Mouse (Mus musculus): Measurements from ENCODE around the gene Plxna1. TPM values are rescaled to one million over a fixed set of nuclear protein-coding genes. Genes with fewer than 3 reads are reported as not detected.

Gene Plxna1
- 1.8 and 2.5 TPM in 2 replicates for polyA plus RNA-seq (2015; fragmentation: Nextera tagmentation; extraction: Ambion mirVana)

DNA sequence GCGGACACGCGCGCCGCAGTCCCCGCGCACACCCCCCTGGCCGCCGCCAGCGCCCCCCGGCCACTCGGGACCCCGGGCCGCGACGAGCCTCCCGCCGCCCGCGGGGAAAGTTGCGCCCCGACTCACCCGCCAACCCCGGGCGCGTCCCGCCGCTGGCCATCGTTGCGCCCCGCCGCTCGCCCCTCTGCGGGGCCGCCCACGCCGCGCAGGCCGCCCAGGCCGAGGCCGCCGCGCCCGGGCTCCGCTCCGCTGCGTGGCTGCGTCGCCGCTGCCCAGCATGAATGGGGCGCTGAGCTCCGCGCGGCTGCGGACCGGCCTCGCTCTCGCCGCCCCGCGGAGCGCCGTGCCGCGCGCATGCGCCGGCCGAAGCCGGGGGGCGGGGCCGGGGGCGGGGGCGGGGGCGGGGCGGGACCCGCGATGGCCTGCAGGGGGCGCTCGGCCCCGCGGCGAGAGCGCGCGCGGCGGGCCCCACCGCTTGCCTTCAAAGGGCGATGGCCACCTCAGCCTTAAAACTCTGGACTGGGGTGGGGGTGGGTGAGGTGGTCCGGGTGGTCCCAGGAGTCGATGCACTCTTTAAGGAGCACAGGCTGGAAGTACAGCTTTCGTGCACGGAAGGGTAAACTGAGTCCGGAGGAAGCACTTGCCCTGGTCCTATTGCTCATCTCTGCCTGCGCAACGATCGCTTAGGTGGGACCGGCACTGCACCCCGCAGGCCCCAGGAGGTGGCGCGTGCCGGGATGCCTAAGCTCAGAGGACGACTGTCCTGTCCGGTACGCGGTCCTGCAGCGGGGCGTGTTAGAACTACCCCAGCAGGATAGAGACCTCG lies at the start of gene Plxna1:
Plxna1 (minus strand) TSS at position 340 of the 826 bp plus-strand sequence.
- Histone ChIP-seq H3K4me3 (replicated peaks) (peak within 1 kb of the TSS; percentile 73), H3K36me3 (no peaks in the 10 kb centered on the region), H3K9me3 (replicated peaks) (no peaks in the 10 kb centered on the region), H3K27me3 (peaks cover 42% of the 10 kb centered on the region), H3K27ac (no peak within 1 kb of the TSS), H3K4me1 (replicated peaks) (peaks cover 41% of the 10 kb centered on the region), H3K4me2 (peak within 1 kb of the TSS; percentile 92), H3K9ac (peak within 1 kb of the TSS; percentile 80)
- DNase-seq: peak; percentile 18
- 1% methylated on average over 79 of the region's 110 CpGs for WGBS (ENCODE audit: insufficient replicate concordance)
- peak; percentile 67 for ATAC-seq (ENCODE audit: low read depth)

DNA sequence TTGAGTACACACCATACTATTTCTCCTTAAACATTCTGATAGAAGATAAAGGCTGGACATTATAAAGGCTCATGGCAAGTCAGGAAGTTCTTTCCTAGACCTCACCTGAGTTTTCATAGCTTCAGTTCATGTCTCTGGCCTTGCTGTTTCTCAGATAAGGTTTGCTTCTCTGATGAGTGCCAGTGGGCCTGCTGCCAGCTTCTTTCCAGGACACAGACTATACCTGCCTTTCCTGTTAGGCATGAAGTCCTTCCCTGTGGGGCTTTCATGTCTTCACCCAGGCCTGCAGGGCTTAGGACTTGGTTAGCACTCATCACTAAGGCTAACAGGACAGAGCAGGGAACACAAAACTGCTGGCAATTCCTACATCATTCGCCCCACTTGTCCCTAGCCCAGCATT lies 46.6 kb upstream of the Plxna1 start:
- Histone ChIP-seq H3K27ac (no peak overlapping the region), H3K27me3 (no peaks in the 10 kb centered on the region), H3K36me3 (no peaks in the 10 kb centered on the region), H3K9me3 (replicated peaks) (no peaks in the 10 kb centered on the region), H3K9ac (no peak overlapping the region), H3K4me2 (no peak overlapping the region), H3K4me3 (replicated peaks) (no peak overlapping the region), H3K4me1 (replicated peaks) (peaks cover 17% of the 10 kb centered on the region)
- 64% methylated on average over 1 of the region's 1 CpGs for WGBS (ENCODE audit: insufficient replicate concordance)
- ATAC-seq (ENCODE audit: low read depth) (no peak), DNase-seq (no peak)

DNA sequence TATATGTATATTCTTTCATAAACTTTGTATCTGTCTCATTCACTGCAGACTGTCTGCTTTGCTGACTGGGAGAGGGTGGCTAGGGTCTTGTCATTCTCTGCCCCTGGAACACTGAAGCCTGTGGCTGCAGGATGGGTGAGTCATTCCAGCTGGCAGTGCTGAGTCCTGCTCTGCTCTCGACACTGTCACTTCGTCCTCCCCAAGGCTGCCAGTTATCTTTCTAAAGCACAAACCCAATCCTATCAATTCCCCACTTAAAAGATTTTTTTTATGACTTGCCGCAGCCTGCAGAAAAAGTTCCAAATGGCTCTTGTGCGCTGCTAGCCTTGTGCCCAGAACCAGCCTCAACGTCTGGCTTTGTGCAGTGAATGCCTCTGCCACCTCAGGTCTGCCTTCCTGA lies 45.8 kb upstream of the Plxna1 start:
- WGBS (ENCODE audit: insufficient replicate concordance): 39% methylated on average over 5 of the region's 5 CpGs

DNA sequence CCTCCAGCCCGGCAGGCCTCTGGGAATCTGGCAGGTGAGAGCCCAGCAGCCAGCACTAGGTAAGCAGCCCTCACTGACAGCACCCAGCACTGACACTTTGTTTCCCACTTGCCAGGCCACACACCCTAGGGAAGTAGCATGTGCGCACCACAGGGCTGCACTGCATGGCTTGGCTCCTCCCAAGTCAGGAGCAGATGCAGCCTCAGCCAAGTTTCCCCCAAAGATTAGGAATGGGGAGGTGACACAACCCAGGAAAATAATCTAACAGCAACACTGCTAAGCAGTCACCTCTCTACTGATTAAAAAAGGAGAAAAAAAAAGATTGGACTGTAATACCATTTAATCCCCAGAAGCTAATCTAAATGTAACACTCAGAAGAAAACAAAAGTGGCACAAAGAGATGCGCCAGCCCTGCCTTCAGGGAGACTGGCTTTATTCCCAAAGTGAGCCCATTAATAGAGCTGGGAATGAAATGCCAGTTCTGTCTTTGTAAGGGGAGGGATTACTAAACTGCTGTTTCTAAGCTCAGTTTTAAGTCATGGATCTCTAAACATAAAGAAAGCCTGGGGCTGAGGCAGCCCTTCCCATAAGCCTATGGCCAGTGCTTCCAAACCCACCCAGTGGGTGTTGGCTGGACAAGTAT lies 44.9 kb upstream of the Plxna1 start:
- Histone ChIP-seq H3K9ac (no peak overlapping the region), H3K4me2 (no peak overlapping the region), H3K9me3 (replicated peaks) (no peaks in the 10 kb centered on the region), H3K4me3 (replicated peaks) (no peak overlapping the region), H3K4me1 (replicated peaks) (peaks cover 3% of the 10 kb centered on the region; the same call in 1 of the 2 replicates), H3K27ac (no peak overlapping the region), H3K27me3 (no peaks in the 10 kb centered on the region), H3K36me3 (no peaks in the 10 kb centered on the region)
- no peak for DNase-seq
- ATAC-seq (ENCODE audit: low read depth): peak; percentile 65
- 71% methylated on average over 3 of the region's 3 CpGs for WGBS (ENCODE audit: insufficient replicate concordance)

More for the DNA sequence above, 45.8 kb upstream of the Plxna1 start:
- DNase-seq: no peak
- Histone ChIP-seq H3K9ac (no peak overlapping the region), H3K27ac (no peak overlapping the region), H3K27me3 (no peaks in the 10 kb centered on the region), H3K4me1 (replicated peaks) (peaks cover 10% of the 10 kb centered on the region), H3K4me3 (replicated peaks) (no peak overlapping the region), H3K4me2 (no peak overlapping the region), H3K36me3 (no peaks in the 10 kb centered on the region), H3K9me3 (replicated peaks) (no peaks in the 10 kb centered on the region)
- ATAC-seq (ENCODE audit: low read depth): no peak

DNA sequence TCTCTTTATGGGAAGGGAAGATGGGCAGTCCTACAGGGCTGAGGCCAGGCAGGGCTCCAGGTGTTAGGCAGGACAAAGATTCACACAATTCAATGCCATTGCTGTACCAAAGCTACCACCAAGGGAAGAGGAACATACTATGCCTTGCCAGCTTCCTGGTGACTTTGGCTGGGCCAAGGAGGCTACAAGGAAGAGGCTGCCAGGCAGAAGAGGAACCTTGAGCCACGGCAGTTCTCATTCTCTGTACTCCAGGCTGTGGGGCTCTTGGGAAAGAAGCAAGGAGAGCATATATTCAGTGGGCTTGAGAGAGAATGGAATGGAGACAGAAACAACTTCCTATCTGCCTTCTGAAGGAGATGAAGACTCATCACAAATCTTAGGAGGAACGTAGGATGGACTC lies 42.5 kb upstream of the Plxna1 start:
- no peak for ATAC-seq (ENCODE audit: low read depth)
- Histone ChIP-seq H3K4me2 (no peak overlapping the region), H3K4me1 (replicated peaks) (peaks cover 3% of the 10 kb centered on the region; the same call in 1 of the 2 replicates), H3K4me3 (replicated peaks) (no peak overlapping the region), H3K9ac (no peak overlapping the region), H3K36me3 (no peaks in the 10 kb centered on the region), H3K27ac (no peak overlapping the region), H3K27me3 (no peaks in the 10 kb centered on the region), H3K9me3 (replicated peaks) (no peaks in the 10 kb centered on the region)
- no peak for DNase-seq
- 55% methylated on average over 2 of the region's 2 CpGs for WGBS (ENCODE audit: insufficient replicate concordance)

DNA sequence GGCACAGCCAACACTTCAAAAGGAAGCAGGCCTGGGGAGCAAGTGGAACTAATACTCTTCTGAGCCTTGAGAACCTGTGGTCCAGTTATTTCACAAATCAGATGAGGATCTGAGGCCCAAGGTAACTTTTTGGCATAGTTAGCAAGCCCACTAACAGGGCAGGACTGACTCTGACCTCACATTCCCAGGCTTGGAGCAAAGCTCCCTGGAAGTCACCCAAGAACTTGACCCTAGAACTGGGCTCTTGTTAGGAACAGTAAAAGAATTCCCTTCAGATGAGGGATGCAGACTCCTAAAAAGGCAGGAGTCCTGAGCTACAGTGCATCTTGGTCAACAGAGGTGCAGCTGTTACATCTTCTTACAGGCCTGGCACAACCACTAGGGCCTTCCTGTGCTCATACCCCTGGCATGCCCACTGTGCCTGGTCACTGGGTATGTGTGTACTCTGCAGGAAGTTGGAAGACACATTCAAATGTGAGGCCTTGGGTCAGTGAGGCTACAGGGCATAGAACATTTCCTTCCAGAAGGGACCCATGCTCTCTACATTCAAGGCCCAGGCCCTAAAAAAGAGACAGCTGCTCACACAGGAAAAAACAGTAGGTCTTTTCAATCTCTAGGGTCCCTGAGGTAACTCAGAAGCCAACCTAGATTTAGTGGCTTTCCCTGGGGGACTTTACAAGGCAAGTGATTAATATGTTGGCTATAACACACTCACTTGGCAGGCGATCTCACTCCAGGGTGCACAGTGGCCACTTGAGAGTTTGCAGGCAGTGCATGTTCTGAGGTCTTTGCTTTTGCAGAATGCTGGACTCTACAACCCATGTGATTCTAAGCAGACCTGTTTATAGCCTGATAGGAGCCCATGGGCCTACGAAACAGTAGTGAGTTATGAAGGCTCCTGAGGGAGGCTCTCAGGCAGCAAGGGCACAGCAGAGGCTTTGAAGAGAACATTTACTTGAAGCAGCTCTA lies 41.1 kb upstream of the Plxna1 start:
- H3K4me3 ChIP-seq (replicated peaks): no peak overlapping the region
- H3K9me3 ChIP-seq (replicated peaks): no peaks in the 10 kb centered on the region
- no peak overlapping the region for H3K9ac ChIP-seq
- H3K4me2 ChIP-seq: no peak overlapping the region
- H3K36me3 ChIP-seq: no peaks in the 10 kb centered on the region
- H3K27ac ChIP-seq: no peak overlapping the region
- WGBS (ENCODE audit: insufficient replicate concordance): 47% methylated on average over 2 of the region's 2 CpGs
- DNase-seq (no peak), ATAC-seq (ENCODE audit: low read depth) (no peak)
- no peaks in the 10 kb centered on the region for H3K27me3 ChIP-seq
- peaks cover 3% of the 10 kb centered on the region; the same call in 1 of the 2 replicates for H3K4me1 ChIP-seq (replicated peaks)

DNA sequence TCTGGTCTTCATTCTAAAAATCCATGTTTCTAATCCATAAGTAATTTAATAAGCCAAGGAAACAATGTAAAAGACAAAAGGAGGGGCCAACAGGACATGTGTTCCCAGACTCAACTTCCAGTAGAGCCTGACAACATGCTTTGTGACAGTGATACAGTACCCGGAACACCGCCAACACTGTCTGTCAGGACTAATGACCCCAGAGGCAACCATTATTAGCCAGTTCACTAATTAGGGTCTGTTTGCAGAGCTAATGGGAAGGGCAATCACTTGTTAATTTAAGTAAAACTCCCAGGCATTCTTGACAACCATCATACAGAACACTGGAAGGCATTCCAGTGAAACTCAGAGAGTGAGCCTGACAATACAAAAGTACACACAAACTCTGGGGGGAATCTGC lies 40.0 kb upstream of the Plxna1 start:
- ATAC-seq (ENCODE audit: low read depth): no peak
- peaks cover 3% of the 10 kb centered on the region; the same call in 1 of the 2 replicates for H3K4me1 ChIP-seq (replicated peaks)

DNA sequence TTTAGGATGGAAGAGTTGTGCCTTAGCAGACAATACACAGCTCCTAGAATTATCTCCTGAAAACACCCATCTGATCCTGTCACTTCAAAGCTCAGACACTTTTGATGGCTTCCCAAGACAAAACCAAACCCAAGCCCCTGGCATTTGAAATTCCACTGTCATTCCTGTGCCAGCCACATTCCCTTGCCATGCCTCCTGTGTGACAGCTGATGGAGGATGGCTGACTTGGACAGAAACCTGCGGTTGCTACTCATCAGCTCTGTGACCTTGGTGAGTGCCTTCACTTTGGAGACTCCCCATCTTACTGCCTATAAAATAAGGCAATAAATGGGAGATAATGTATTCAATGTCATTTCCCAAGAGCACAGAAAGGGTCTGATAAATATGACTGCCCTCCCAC lies 37.1 kb upstream of the Plxna1 start:
- H3K4me3 ChIP-seq (replicated peaks): no peak overlapping the region
- no peaks in the 10 kb centered on the region for H3K9me3 ChIP-seq (replicated peaks)
- no peaks in the 10 kb centered on the region for H3K4me1 ChIP-seq (replicated peaks)
- 75% methylated on average over 1 of the region's 1 CpGs for WGBS (ENCODE audit: insufficient replicate concordance)
- no peak for DNase-seq
- H3K27me3 ChIP-seq: no peaks in the 10 kb centered on the region
- H3K36me3 ChIP-seq: no peaks in the 10 kb centered on the region
- no peak overlapping the region for H3K27ac ChIP-seq
- no peak overlapping the region for H3K4me2 ChIP-seq
- no peak for ATAC-seq (ENCODE audit: low read depth)
- H3K9ac ChIP-seq: no peak overlapping the region

More for the DNA sequence above, 40.0 kb upstream of the Plxna1 start:
- Histone ChIP-seq H3K27ac (no peak overlapping the region), H3K9ac (no peak overlapping the region), H3K9me3 (replicated peaks) (no peaks in the 10 kb centered on the region), H3K36me3 (no peaks in the 10 kb centered on the region), H3K4me3 (replicated peaks) (no peak overlapping the region), H3K4me2 (no peak overlapping the region), H3K27me3 (no peaks in the 10 kb centered on the region)
- DNase-seq: no peak
- 76% methylated on average over 2 of the region's 2 CpGs for WGBS (ENCODE audit: insufficient replicate concordance)

DNA sequence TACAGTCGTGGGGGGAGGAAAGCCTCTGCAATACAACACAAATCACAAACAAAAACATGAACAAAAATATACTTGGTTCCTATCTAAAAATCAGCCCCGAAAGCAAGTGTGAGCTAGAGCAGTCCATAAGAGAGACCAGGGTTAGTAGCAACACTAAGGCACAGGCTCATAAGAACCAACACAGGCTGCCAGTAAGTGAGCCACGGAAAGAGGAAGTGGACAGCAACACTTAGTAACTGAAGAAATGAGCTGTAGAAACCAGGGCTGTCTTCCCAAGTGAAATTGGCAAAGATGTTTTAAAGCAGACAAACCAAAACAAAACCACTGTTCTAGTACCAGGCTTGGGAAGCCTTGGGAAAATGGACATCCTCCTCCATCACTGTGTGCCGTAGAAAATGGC lies 35.5 kb upstream of the Plxna1 start:
- Histone ChIP-seq H3K9me3 (replicated peaks) (no peaks in the 10 kb centered on the region), H3K27me3 (no peaks in the 10 kb centered on the region)

DNA sequence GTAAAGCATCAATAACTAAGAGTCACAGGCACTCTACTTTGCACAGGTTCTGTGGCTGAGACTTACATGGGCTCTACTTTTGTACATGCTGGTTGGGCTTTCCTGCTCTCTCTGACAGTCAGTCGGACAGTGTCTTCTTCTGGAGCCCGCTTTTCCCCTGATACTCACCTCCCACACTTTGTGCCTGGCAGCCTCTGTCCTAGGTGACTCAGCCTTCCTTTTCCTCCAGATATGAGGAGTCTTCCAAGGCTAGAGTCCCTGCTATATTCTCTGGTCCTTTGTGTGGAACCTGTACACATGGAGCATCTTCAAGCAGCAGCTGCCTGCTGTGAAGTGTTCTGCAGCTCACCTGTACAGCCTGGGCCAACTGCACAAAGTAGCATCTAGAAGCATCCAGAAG lies 31.4 kb upstream of the Plxna1 start:
- Histone ChIP-seq H3K27ac (no peak overlapping the region), H3K9ac (no peak overlapping the region), H3K27me3 (no peaks in the 10 kb centered on the region), H3K4me3 (replicated peaks) (no peak overlapping the region), H3K36me3 (no peaks in the 10 kb centered on the region), H3K9me3 (replicated peaks) (no peaks in the 10 kb centered on the region), H3K4me2 (no peak overlapping the region), H3K4me1 (replicated peaks) (no peaks in the 10 kb centered on the region)
- ATAC-seq (ENCODE audit: low read depth) (no peak), DNase-seq (no peak)
- 64% methylated on average over 2 of the region's 2 CpGs for WGBS (ENCODE audit: insufficient replicate concordance)

More for the DNA sequence above, 35.5 kb upstream of the Plxna1 start:
- Histone ChIP-seq H3K27ac (no peak overlapping the region), H3K9ac (no peak overlapping the region), H3K4me1 (replicated peaks) (no peaks in the 10 kb centered on the region), H3K4me2 (no peak overlapping the region), H3K36me3 (no peaks in the 10 kb centered on the region), H3K4me3 (replicated peaks) (no peak overlapping the region)
- 42% methylated on average over 4 of the region's 4 CpGs for WGBS (ENCODE audit: insufficient replicate concordance)
- no peak for DNase-seq
- no peak for ATAC-seq (ENCODE audit: low read depth)

DNA sequence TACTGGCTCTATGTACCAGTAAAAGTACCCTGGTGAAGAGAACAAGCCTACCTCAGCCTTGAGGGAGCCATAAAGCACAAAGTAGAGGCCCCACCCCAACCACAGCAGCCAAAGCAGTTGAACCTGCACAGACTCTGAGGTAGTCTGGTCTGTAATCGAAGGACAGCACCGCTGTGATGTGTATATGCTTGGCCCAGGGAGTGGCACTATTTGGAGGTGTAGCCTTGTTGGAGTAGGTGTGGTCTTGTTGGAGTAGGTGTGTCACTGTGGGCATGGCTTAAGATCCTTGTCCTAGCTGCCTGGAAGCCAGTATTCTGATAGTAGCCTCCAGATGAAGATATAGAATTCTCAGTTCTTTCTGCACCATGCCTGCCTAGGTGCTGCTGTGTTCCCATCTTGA lies 29.8 kb upstream of the Plxna1 start:
- no peak overlapping the region for H3K9ac ChIP-seq
- H3K4me2 ChIP-seq: no peak overlapping the region
- ATAC-seq (ENCODE audit: low read depth) (peak; percentile 29; the same call in 1 of the 2 replicates), DNase-seq (no peak)
- no peaks in the 10 kb centered on the region for H3K4me1 ChIP-seq (replicated peaks)
- H3K27me3 ChIP-seq: no peaks in the 10 kb centered on the region
- H3K4me3 ChIP-seq (replicated peaks): no peak overlapping the region
- H3K36me3 ChIP-seq: no peaks in the 10 kb centered on the region
- H3K9me3 ChIP-seq (replicated peaks): no peaks in the 10 kb centered on the region
- no peak overlapping the region for H3K27ac ChIP-seq
- 63% methylated on average over 2 of the region's 2 CpGs for WGBS (ENCODE audit: insufficient replicate concordance)
